Mouse (Mus musculus) brain, embryonic 18.5 days (tissue): ENCODE measurements at regions not wholly inside any gene's neighbourhood (a gene's known extent, or its start where the extent isn't known, plus 50 kb on each side); places are given as distances from the start of the nearest gene placed in this dataset.

Source experiments
- DNase-seq: peaks from one replicate; pipeline ENCODE4 v3.0.0-alpha.2; 2012; ENCODE audit warnings: low read depth, low spot score

DNA sequence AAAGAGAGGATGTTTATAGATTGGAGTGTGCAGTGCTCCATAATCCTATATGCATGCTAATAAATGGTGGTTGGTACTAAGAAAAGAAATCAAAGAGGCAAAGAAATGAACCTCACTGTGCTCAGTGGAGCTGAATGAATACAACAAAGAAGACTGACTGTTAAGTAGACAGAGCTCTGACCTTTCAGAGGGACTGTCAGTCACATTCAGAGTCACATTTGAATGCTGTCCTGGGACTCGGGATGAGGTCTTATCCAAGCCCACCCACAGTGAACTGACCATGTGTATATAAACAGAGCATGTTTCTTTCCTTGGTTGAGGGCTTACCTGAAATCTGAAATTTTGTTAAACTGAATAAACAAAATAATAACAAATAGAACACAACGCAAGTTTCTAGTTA lies 1473.3 kb downstream of the Cdh8 start:
- DNase-seq, result no peak

DNA sequence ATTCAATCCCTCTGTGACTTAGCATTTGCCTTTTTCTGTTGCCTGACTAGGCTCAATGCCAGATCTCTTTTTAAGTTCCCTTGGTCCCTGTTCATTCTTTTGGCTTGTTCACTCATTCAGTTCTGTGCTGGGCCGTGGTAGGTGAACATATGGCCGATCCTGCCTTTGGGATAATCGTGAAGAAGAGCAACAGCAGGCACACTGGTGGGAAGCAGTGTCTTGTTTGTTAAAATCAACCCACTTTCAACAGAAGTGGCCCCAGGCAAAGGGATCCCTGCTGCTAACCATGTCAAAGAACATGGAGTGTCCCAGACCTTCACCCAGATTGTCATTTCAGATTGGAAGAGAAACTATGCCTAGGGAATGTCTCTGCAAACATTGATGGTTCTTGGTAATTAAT lies 1479.4 kb downstream of the Cdh8 start:
- DNase-seq, result peak; percentile 0
